Mouse (Mus musculus): Measurements from ENCODE around the gene Chil3.

DNA sequence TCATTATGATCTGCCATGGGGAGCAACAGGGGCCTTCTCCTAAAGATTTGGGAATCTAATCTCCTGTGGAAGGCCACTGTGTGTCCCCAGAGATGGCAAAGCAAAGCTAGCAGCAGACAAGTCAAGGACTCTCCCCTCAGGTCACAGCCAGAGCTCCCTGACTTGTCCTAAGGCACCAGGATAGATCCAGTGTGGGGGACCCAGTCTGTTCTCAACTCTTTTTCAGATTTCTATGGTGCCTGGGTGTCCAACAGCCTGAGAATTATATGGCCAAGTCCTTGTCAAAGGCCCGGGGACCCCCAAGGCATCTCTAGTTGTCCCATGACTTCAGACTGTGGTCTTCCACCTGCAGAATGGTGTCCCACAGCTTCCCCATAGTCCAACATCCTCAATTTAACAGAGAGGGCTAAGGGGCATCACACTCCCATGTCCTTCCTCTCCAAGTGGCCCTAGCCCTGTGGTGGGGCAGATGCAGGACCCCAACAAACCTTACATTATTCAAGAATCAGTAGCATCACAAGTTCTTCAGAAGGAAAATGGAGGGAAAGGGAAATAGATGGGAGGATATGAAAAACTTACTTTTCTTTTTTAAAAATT is 3.9 kb upstream of the Chil3 start:
- TF ChIP-seq CTCF (IDR thresholded peaks at IDR 0.05; ENCODE audit: borderline replicate concordance, insufficient read depth, low read length), result no peak
- no peak for TF ChIP-seq POLR2A (IDR thresholded peaks at IDR 0.05; ENCODE audit: low read depth, low read length)
